Mouse (Mus musculus) spleen, adult 18-20 months (tissue): Measurements from ENCODE around the gene Mmrn1.
"Not testable (repeated sequence)": the region's sequence is repeated elsewhere in the genome, so short reads cannot be mapped to it uniquely, and the experiment has no call there.

Experiments used
- DNase-seq, 2 experiments: peaks; one replicate each; pipeline ENCODE4 v3.0.0; 2022; ENCODE audit warnings: mixed read lengths in 2 of 2

The Mmrn1 gene

GRCm38 (mm10) chr6:60924676-60925075 lies at the start of gene Mmrn1:
Gene Mmrn1, plus strand, starts transcription at chr6:60924976.
- not testable (repeated sequence) for DNase-seq

- no peak for DNase-seq
Measured at GRCm38 (mm10) chr6:60880362-60880761, 44.4 kb upstream of the Mmrn1 start.

- no peak for DNase-seq
Measured at GRCm38 (mm10) chr6:60881534-60881933, 43.2 kb upstream of the Mmrn1 start.

- DNase-seq: no peak
Measured at GRCm38 (mm10) chr6:60907272-60907671, 17.5 kb upstream of the Mmrn1 start.

GRCm38 (mm10) chr6:60931364-60931763 lies 6.6 kb downstream of the Mmrn1 start:
- no peak for DNase-seq

- DNase-seq: no peak
Measured at GRCm38 (mm10) chr6:60934835-60935234, 10.1 kb downstream of the Mmrn1 start.

GRCm38 (mm10) chr6:60935448-60936130 lies 10.8 kb downstream of the Mmrn1 start:
- DNase-seq: no peak

- DNase-seq: no peak
Measured at GRCm38 (mm10) chr6:60944178-60944577, 19.4 kb downstream of the Mmrn1 start.

- DNase-seq: no peak
Measured at GRCm38 (mm10) chr6:60944621-60945020, 19.8 kb downstream of the Mmrn1 start.

GRCm38 (mm10) chr6:60950415-60950814 lies 25.6 kb downstream of the Mmrn1 start:
- DNase-seq: no peak

GRCm38 (mm10) chr6:60961285-60961684 lies 36.5 kb downstream of the Mmrn1 start:
- no peak for DNase-seq

GRCm38 (mm10) chr6:60961838-60962237 lies 37.1 kb downstream of the Mmrn1 start:
- no peak for DNase-seq

- DNase-seq: no peak
Measured at GRCm38 (mm10) chr6:60962668-60963067, 37.9 kb downstream of the Mmrn1 start.

GRCm38 (mm10) chr6:60963726-60964125 lies 39.0 kb downstream of the Mmrn1 start:
- no peak for DNase-seq

GRCm38 (mm10) chr6:60966931-60967330 lies 42.2 kb downstream of the Mmrn1 start:
- no peak for DNase-seq

- DNase-seq: no peak
Measured at GRCm38 (mm10) chr6:60969407-60969806, 44.6 kb downstream of the Mmrn1 start.

GRCm38 (mm10) chr6:60970811-60971210 lies 46.0 kb downstream of the Mmrn1 start:
- no peak for DNase-seq

GRCm38 (mm10) chr6:60978610-60979009 lies 53.8 kb downstream of the Mmrn1 start:
- DNase-seq: no peak

GRCm38 (mm10) chr6:60979039-60979438 lies 54.3 kb downstream of the Mmrn1 start:
- no peak for DNase-seq

- DNase-seq: no peak
Measured at GRCm38 (mm10) chr6:60984360-60984759, 59.6 kb downstream of the Mmrn1 start.

GRCm38 (mm10) chr6:60985919-60986318 lies 61.1 kb downstream of the Mmrn1 start:
- no peak for DNase-seq

GRCm38 (mm10) chr6:60986914-60987313 lies 62.1 kb downstream of the Mmrn1 start:
- no peak for DNase-seq

- DNase-seq: no peak
Measured at GRCm38 (mm10) chr6:60987804-60988203, 63.0 kb downstream of the Mmrn1 start.

GRCm38 (mm10) chr6:60992366-60992765 lies 67.6 kb downstream of the Mmrn1 start:
- no peak for DNase-seq
